Comparison of ENCODE assay signal across 16 mouse cellular contexts in the genomic region with DNA sequence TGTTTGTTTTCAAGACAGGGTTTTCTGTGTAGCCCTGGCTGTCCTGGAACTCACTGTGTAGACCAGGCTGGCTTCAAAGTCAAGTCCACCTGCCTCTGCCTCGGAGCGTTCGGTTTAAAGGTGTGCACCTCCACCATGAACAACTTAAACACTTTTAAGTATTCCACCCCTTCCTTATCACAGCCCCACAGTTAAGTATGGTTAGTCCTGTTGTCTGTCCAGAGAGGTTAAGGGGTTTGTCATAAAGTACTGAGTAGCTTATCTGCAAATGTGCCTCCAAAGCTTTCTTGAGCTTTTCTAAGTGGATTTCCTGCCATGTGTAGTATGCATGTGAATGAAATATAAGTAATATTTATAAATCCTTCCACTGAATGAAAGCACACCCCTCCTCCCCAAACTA. TPM values are rescaled to one million over a fixed set of nuclear protein-coding genes. Genes with fewer than 3 reads are reported as not detected.
DNase-seq lines count a peak whose midpoint lies in the region; ATAC-seq and TF ChIP-seq lines count a peak whose summit lies in the region.
"Had no signal": no experiment of that assay in that cellular context is flagged by ENCODE, and none has a peak within 500 bp of the region (broad histone marks: within the 10 kb centered on the region; RNA-seq: fewer than 3 reads in every experiment).

No protein-coding gene starts in this region.

- TF ChIP-seq POLR2A in heart, adult 2 months (IDR thresholded peaks at IDR 0.05; ENCODE audit: insufficient read depth, low read depth, low read length) = no peak
- no peak for TF ChIP-seq POLR2A in myocyte (IDR thresholded peaks at IDR 0.05; ENCODE audit: insufficient read length, low read depth)

- H3ac ChIP-seq in myocyte (ENCODE audit: control insufficient read depth, insufficient read length) = no peak overlapping the region

- peaks cover 8% of the 10 kb centered on the region; the same call in 1 of the 2 replicates for H3K4me1 ChIP-seq in heart, embryonic 12.5 days (replicated peaks)
- H3K4me1 ChIP-seq in heart, adult 2 months (ENCODE audit: control insufficient read depth, insufficient read depth, low read length) = no peaks in the 10 kb centered on the region
- peaks cover 28% of the 10 kb centered on the region for H3K4me1 ChIP-seq in midbrain, embryonic 10.5 days
- peaks cover 20% of the 10 kb centered on the region for H3K4me1 ChIP-seq in midbrain, embryonic 16.5 days (ENCODE audit: control insufficient read depth, insufficient read depth, low read length)
- peaks cover 11% of the 10 kb centered on the region for H3K4me1 ChIP-seq in limb, embryonic 13.5 days

- H3K4me3 ChIP-seq in heart, embryonic 12.5 days = no peak overlapping the region
- H3K4me3 ChIP-seq in heart, adult 2 months = no peak overlapping the region
- H3K4me3 ChIP-seq in midbrain, embryonic 10.5 days = peak overlapping the region; percentile 77
- H3K4me3 ChIP-seq in midbrain, embryonic 16.5 days (ENCODE audit: low read depth, low read length) = no peak overlapping the region
- no peak overlapping the region for H3K4me3 ChIP-seq in limb, embryonic 13.5 days
- H3K4me3 ChIP-seq in myocyte = peak overlapping the region; percentile 97

- no peak for ATAC-seq in heart, embryonic 12.5 days (ENCODE audit: insufficient number of reproducible peaks, low FRiP score)
- ATAC-seq in midbrain, embryonic 16.5 days = no peak
- no peak for ATAC-seq in limb, embryonic 13.5 days (ENCODE audit: low FRiP score, low read depth)
- ATAC-seq: Patski had no signal

- WGBS in heart, embryonic 12.5 days = 81% methylated on average over 3 of the region's 3 CpGs
- 93% methylated on average over 3 of the region's 3 CpGs for WGBS in heart, adult 2 months
- WGBS in midbrain, embryonic 10.5 days = 86% methylated on average over 3 of the region's 3 CpGs
- WGBS in midbrain, embryonic 16.5 days = 94% methylated on average over 3 of the region's 3 CpGs
- WGBS in limb, embryonic 13.5 days = 86% methylated on average over 3 of the region's 3 CpGs

- intact Hi-C loops in heart, adult 2 months (cut with DNase I) = loop anchor here (2.0 to 5.0 kb wide), 2 partner anchors 63 to 71 kb away; a partner anchor contains a TSS

- no peak for TF ChIP-seq CTCF in heart, adult 2 months (IDR thresholded peaks at IDR 0.05)

- peaks cover 5% of the 10 kb centered on the region; the same call in 1 of the 2 replicates for H3K36me3 ChIP-seq in heart, embryonic 12.5 days
- H3K36me3 ChIP-seq in heart, adult 2 months (ENCODE audit: control insufficient read depth, insufficient read depth, low read length) = no peaks in the 10 kb centered on the region
- peaks cover 5% of the 10 kb centered on the region for H3K36me3 ChIP-seq in midbrain, embryonic 10.5 days
- H3K36me3 ChIP-seq in midbrain, embryonic 16.5 days (ENCODE audit: control insufficient read depth, insufficient read depth, low read length) = peaks cover 2% of the 10 kb centered on the region; the same call in 1 of the 2 replicates
- no peaks in the 10 kb centered on the region; the same call in 1 of the 2 replicates for H3K36me3 ChIP-seq in limb, embryonic 13.5 days
- H3K36me3 ChIP-seq in myocyte (ENCODE audit: control insufficient read depth, insufficient read depth) = peaks cover 3% of the 10 kb centered on the region

- H3K9ac ChIP-seq in heart, embryonic 12.5 days = peak overlapping the region; percentile 46; the same call in 1 of the 2 replicates
- H3K9ac ChIP-seq in heart, adult 2 months (ENCODE audit: low read depth, low read length) = no peak overlapping the region
- no peak overlapping the region for H3K9ac ChIP-seq in midbrain, embryonic 16.5 days (ENCODE audit: low read depth, low read length)
- H3K9ac ChIP-seq in limb, embryonic 13.5 days = 0 out of 2 replicates have a peak overlapping the region, but pooled peaks have one; percentile 1

- no peaks in the 10 kb centered on the region for H3K9me3 ChIP-seq in heart, embryonic 12.5 days (replicated peaks)
- H3K9me3 ChIP-seq in midbrain, embryonic 10.5 days (replicated peaks) = no peaks in the 10 kb centered on the region
- no peaks in the 10 kb centered on the region for H3K9me3 ChIP-seq in midbrain, embryonic 16.5 days (replicated peaks; ENCODE audit: control insufficient read depth, low read length, poor library complexity, severe bottlenecking)
- H3K9me3 ChIP-seq in limb, embryonic 13.5 days = no peaks in the 10 kb centered on the region

- no peaks in the 10 kb centered on the region for H3K27me3 ChIP-seq in heart, embryonic 12.5 days (replicated peaks)
- no peaks in the 10 kb centered on the region for H3K27me3 ChIP-seq in heart, adult 2 months (ENCODE audit: control insufficient read depth, insufficient read depth, low read length)
- H3K27me3 ChIP-seq in midbrain, embryonic 10.5 days (ENCODE audit: low read depth, poor library complexity, severe bottlenecking) = no peaks in the 10 kb centered on the region
- H3K27me3 ChIP-seq in midbrain, embryonic 16.5 days (ENCODE audit: control insufficient read depth, insufficient read depth, low read depth, low read length) = no peaks in the 10 kb centered on the region
- H3K27me3 ChIP-seq in limb, embryonic 13.5 days = no peaks in the 10 kb centered on the region
- H3K27me3 ChIP-seq in myocyte (ENCODE audit: control insufficient read depth, insufficient read depth, insufficient read length) = no peaks in the 10 kb centered on the region
- H3K27me3 ChIP-seq: Patski had no signal

- no peak for TF ChIP-seq EP300 in heart, adult 2 months (IDR thresholded peaks at IDR 0.05; ENCODE audit: insufficient read depth, low read depth, low read length)

- H3K4me2 ChIP-seq in heart, embryonic 12.5 days = peak overlapping the region; percentile 42
- H3K4me2 ChIP-seq in midbrain, embryonic 16.5 days (ENCODE audit: low read length) = no peak overlapping the region
- no peak overlapping the region; the same call in 1 of the 2 replicates for H3K4me2 ChIP-seq in limb, embryonic 13.5 days (replicated peaks)
- no peak overlapping the region for H3K4me2 ChIP-seq in myocyte (ENCODE audit: low read depth)

- no peak for DNase-seq in heart, adult 2 months
- DNase-seq in midbrain, embryonic 10.5 days (ENCODE audit: low spot score) = no peak
- DNase-seq in left cerebral cortex, adult 18-20 months (ENCODE audit: low spot score in 2 of 2) = no peak
- no peak for DNase-seq in cerebellum, postnatal 10 days
- DNase-seq: adrenal gland, adult 8-10 months; cerebellum, adult 2 months; heart, postnatal 10 days; layer of hippocampus, postnatal 36 days; lung, adult 18-20 months had no signal

- no peaks in the 10 kb centered on the region for H3K79me2 ChIP-seq in heart, adult 2 months (replicated peaks; ENCODE audit: control insufficient read depth, insufficient read depth, low read length)
- H3K79me2 ChIP-seq in myocyte (ENCODE audit: control insufficient read depth, insufficient read depth) = peaks cover 23% of the 10 kb centered on the region

- H3K27ac ChIP-seq in heart, embryonic 12.5 days (ENCODE audit: poor library complexity, severe bottlenecking) = no peak overlapping the region
- no peak overlapping the region for H3K27ac ChIP-seq in heart, adult 2 months
- H3K27ac ChIP-seq in midbrain, embryonic 10.5 days (replicated peaks) = no peak overlapping the region
- H3K27ac ChIP-seq in midbrain, embryonic 16.5 days (ENCODE audit: low read length) = no peak overlapping the region
- H3K27ac ChIP-seq in limb, embryonic 13.5 days = no peak overlapping the region
- H3K27ac ChIP-seq: kidney, postnatal 0 days had no signal

TF ChIP-seq in myocyte, 11 proteins besides CTCF, POLR2A, EP300 and RAD21 (continues in another document):
- no peak for TF ChIP-seq SRF (IDR thresholded peaks at IDR 0.05; ENCODE audit: control insufficient read depth, insufficient read length, low read depth)

RNA-seq across cellular contexts. Expression of a gene that starts 1.8 kb away (rescaled TPM):
- polyA plus RNA-seq in heart, embryonic 12.5 days (2016; fragmentation: Nextera tagmentation; extraction: Ambion mirVana) = 34.7 and 39.5 TPM in 2 replicates
- total RNA-seq in heart, adult 2 months (2021) = 10 to 100 TPM; 29.8 to 34.6 TPM
- 16.1 and 25.1 TPM in 2 replicates for polyA plus RNA-seq in heart, adult 2 months (2012; rRNA removed)
- polyA plus RNA-seq in midbrain, embryonic 10.5 days (2016; fragmentation: Nextera tagmentation; extraction: Ambion mirVana) = 70.1 and 73.0 TPM in 2 replicates
- polyA plus RNA-seq in midbrain, embryonic 16.5 days (2015; fragmentation: Nextera tagmentation; extraction: Ambion mirVana) = 42.8 and 45.2 TPM in 2 replicates
- 50.6 and 55.6 TPM in 2 replicates for polyA plus RNA-seq in limb, embryonic 13.5 days (2015; fragmentation: Nextera tagmentation; extraction: Ambion mirVana)
- 26.6 TPM for polyA plus RNA-seq in myocyte (2012; fragmentation: generic; extraction: Trizol)
- 10 to 100 TPM; 23.1 to 24.5 TPM for total RNA-seq in left cerebral cortex, adult 18-20 months (2021)

RNA-seq across cellular contexts. Expression of a gene that starts 14.5 kb away (rescaled TPM):
- 26.3 and 27.3 TPM in 2 replicates for polyA plus RNA-seq in heart, embryonic 12.5 days (2016; fragmentation: Nextera tagmentation; extraction: Ambion mirVana)
- total RNA-seq in heart, adult 2 months (2021) = 10 to 100 TPM in 1 of 2 experiments, 1 to 10 TPM in 1; 8.5 to 10.0 TPM
- 7.7 and 9.5 TPM in 2 replicates for polyA plus RNA-seq in heart, adult 2 months (2012; rRNA removed)
- 45.9 and 49.3 TPM in 2 replicates for polyA plus RNA-seq in midbrain, embryonic 10.5 days (2016; fragmentation: Nextera tagmentation; extraction: Ambion mirVana)
- polyA plus RNA-seq in midbrain, embryonic 16.5 days (2015; fragmentation: Nextera tagmentation; extraction: Ambion mirVana) = 40.0 and 41.1 TPM in 2 replicates
- polyA plus RNA-seq in limb, embryonic 13.5 days (2015; fragmentation: Nextera tagmentation; extraction: Ambion mirVana) = 42.1 and 45.3 TPM in 2 replicates
- polyA plus RNA-seq in myocyte (2012; fragmentation: generic; extraction: Trizol) = 11.7 TPM
- total RNA-seq in left cerebral cortex, adult 18-20 months (2021) = 10 to 100 TPM; 22.1 to 22.8 TPM

RNA-seq across cellular contexts. Expression of a gene that starts 27.2 kb away (rescaled TPM):
- 1.1 TPM in 2 replicates for polyA plus RNA-seq in heart, embryonic 12.5 days (2016; fragmentation: Nextera tagmentation; extraction: Ambion mirVana)
- 1 to 10 TPM in 1 of 2 experiments, under 1 TPM in 1; 0.73 to 1.1 TPM for total RNA-seq in heart, adult 2 months (2021)
- 3.8 and 4.2 TPM in 2 replicates for polyA plus RNA-seq in heart, adult 2 months (2012; rRNA removed)
- 0.79 and 0.85 TPM in 2 replicates for polyA plus RNA-seq in midbrain, embryonic 10.5 days (2016; fragmentation: Nextera tagmentation; extraction: Ambion mirVana)
- polyA plus RNA-seq in midbrain, embryonic 16.5 days (2015; fragmentation: Nextera tagmentation; extraction: Ambion mirVana) = 2.1 and 2.9 TPM in 2 replicates
- 1.7 and 1.9 TPM in 2 replicates for polyA plus RNA-seq in limb, embryonic 13.5 days (2015; fragmentation: Nextera tagmentation; extraction: Ambion mirVana)
- polyA plus RNA-seq in myocyte (2012; fragmentation: generic; extraction: Trizol) = 0.30 TPM
- 1 to 10 TPM; 1.9 to 2.7 TPM for total RNA-seq in left cerebral cortex, adult 18-20 months (2021)
- total RNA-seq: monocyte, adult 5-6 weeks had no signal
- polyA plus RNA-seq: Patski had no signal

RNA-seq across cellular contexts. Expression of a gene that starts 53.4 kb away (rescaled TPM):
- polyA plus RNA-seq in heart, embryonic 12.5 days (2016; fragmentation: Nextera tagmentation; extraction: Ambion mirVana) = 64.8 and 68.5 TPM in 2 replicates
- total RNA-seq in heart, adult 2 months (2021) = 10 to 100 TPM; 21.3 to 24.6 TPM
- 14.8 and 14.9 TPM in 2 replicates for polyA plus RNA-seq in heart, adult 2 months (2012; rRNA removed)
- 83.5 and 87.8 TPM in 2 replicates for polyA plus RNA-seq in midbrain, embryonic 10.5 days (2016; fragmentation: Nextera tagmentation; extraction: Ambion mirVana)
- polyA plus RNA-seq in midbrain, embryonic 16.5 days (2015; fragmentation: Nextera tagmentation; extraction: Ambion mirVana) = 76.3 and 76.6 TPM in 2 replicates
- polyA plus RNA-seq in limb, embryonic 13.5 days (2015; fragmentation: Nextera tagmentation; extraction: Ambion mirVana) = 81.2 and 82.4 TPM in 2 replicates
- 51.6 TPM for polyA plus RNA-seq in myocyte (2012; fragmentation: generic; extraction: Trizol)
- 10 to 100 TPM; 24.3 to 26.2 TPM for total RNA-seq in left cerebral cortex, adult 18-20 months (2021)

Comparison
In these comparisons a context has a peak if more than half of its experiments do, and no peak if none do; other contexts are left out.
1. H3K4me3 ChIP-seq: peak in midbrain, embryonic 10.5 days (single experiment) and myocyte (single experiment); none in heart, embryonic 12.5 days (single experiment), heart, adult 2 months (single experiment), midbrain, embryonic 16.5 days (single experiment) and limb, embryonic 13.5 days (single experiment).
2. H3K9ac ChIP-seq: peak in heart, embryonic 12.5 days (single experiment) and limb, embryonic 13.5 days (single experiment); none in heart, adult 2 months (single experiment) and midbrain, embryonic 16.5 days (single experiment).